Mouse (Mus musculus) megakaryocyte progenitor cell, adult 5-6 weeks (primary cell): ENCODE data around the gene Gm10128. TPM values are rescaled to one million over a fixed set of nuclear protein-coding genes. Genes with fewer than 3 reads are reported as not detected.
"Not testable (repeated sequence)": the region's sequence is repeated elsewhere in the genome, so short reads cannot be mapped to it uniquely, and the experiment has no call there.

Source experiments
- ATAC-seq: replicated peaks from 2 replicates; pipeline ENCODE4 v1.8.0; 2016; ENCODE audit warnings: mild to moderate bottlenecking, moderate TSS enrichment, inconsistent platforms; ENCODE audit not compliant: poor library complexity
- total RNA-seq, 2 experiments: library from RNA; stranded (forward) in 1 of 2; stranded (reverse) in 1 of 2; fragments of 157-497, 149-512 nt in 1 of 2; fragments of 200-1000 nt in 1 of 2; gene quantifications; 2 replicates each; pipeline versions ENCODE4 v1.2.3 to v1.2.4; 2015 to 2017

The Gm10128 gene
- total RNA-seq (2015) (not detected in 2 replicates), total RNA-seq (2017) (not detected in 2 replicates)

GRCm38 (mm10) chr14:7643872-7644271 lies at the start of gene Gm10128:
Gene Gm10128 (minus strand): TSS chr14:7643972.
- ATAC-seq = not testable (repeated sequence)

DNA sequence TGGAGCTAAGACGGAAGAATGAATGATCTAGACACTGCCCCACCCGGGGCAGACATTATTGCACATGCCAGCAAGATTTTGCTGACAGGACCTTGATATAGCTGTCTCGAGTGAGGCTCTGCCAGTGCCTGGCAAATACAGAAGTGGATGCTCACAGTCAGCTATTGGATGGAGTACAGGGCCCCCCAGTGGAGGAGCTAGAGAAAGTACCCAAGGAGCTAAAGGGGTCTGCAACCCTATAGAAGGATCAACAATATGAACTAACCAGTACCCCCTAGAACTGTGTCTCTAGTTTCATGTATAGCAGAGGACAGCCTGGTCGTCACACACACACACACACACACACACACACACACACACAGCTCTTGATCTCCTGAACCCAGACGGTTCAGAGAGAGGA lies 37.4 kb upstream of the Gm10128 start:
- not testable (repeated sequence) for ATAC-seq

DNA sequence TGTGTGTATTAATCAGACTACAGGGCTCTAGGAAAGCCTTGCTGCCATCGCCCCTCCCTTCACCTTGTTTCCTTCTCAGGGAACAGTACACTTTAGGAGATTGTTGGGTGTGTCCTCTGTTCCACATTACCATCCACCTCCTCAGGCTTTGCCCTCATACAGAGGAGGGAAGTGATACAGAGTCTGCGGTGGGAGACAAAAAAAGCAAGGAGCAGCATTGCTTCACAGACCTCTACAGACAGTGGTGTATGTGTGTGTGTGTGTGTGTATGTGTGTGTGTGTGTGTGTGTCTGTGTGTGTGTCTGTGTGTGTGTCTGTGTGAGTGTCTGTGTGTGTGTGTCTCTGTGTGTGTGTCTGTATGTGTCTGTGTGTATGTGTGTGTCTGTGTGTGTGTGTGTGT lies 18.7 kb upstream of the Gm10128 start:
- not testable (repeated sequence) for ATAC-seq

DNA sequence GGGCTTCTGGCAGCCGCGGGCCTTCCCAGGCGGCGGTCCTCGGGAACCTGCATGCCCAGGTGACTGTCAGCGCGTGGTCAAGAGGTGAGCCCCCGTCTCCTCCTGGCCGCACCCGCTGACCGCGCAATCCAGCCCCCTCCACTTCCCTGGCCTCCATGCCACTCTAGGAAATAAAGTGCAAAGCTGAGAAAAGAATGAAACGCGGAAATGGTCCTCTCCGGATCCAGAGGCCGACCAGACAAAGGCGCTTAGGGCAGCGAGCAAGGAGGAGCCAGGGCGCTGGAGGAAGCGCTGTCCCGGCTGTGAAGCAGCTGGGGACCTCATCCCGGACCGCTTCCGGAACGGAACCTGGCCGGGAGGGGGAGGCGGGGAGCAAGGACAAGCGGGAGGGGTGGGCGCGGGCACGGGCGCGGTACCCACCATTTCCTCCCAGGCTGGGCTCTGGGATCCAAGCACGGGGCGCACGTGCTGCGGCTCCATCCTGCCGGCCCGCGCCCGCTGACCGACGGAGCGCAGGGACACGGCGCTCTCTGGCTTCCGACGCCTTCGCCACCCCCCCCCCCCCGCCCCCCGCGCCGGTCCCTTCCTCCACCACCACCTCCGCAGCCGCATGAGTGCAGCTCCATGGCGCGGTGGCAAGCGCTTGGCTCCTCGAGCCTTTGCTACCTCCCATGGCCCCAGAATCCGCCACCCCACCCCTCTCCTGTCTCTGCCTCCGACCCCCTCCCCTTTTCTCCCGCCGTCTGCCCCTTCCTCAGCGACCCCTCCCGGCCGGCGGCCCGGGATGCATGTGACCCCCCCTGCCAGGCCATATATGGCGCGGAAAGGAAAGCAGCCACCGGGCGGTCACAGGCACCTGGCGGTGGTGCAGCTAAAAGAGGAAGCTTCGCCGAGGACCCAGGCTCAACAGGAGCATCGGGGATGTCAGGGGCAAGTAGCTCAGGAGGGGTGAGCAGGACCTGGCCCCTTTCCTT lies 14.6 kb upstream of the Gm10128 start:
- not testable (repeated sequence) for ATAC-seq

DNA sequence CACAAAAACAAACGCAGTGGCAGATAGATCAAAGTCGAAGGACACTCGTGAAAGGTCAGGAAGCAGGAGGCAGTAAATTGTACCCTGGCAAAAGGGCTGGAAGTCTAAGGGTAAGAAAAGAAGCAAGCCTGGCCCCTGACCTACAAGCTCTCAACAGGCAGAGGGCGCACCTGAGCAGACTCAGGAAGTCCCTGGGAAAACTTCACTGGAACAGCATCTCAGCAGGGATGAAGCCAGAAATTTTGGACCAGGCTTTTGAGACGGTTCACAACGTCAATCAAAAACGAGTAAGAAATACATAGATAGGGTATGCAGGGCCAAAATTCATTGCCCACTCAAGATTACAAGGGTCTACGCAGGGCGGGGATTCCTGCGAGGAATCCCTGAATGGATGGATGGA lies 13.7 kb upstream of the Gm10128 start:
- ATAC-seq = not testable (repeated sequence)

GRCm38 (mm10) chr14:7595492-7595891 lies 48.3 kb downstream of the Gm10128 start, which contains the start of gene Gm10338:
Gene Gm10338 (minus strand): TSS chr14:7595592.
- ATAC-seq = not testable (repeated sequence)

Other genes with a start within 250 kb of the Gm10128 start
- not detected in 2 replicates for gene Gm3755, start 193.1 kb downstream of the Gm10128 start, total RNA-seq (2015)
- gene Gm3755, start 193.1 kb downstream of the Gm10128 start, total RNA-seq (2017) = not detected in 2 replicates
- not detected in 2 replicates for gene Gm3752, start 160.2 kb downstream of the Gm10128 start, total RNA-seq (2015)
- gene Gm3752, start 160.2 kb downstream of the Gm10128 start, total RNA-seq (2017) = not detected in 2 replicates
- not detected in 2 replicates for gene Gm3558, start 75.4 kb downstream of the Gm10128 start, total RNA-seq (2015)
- 0.17 TPM in 1 of 2 replicates, not detected in the other for gene Gm3558, start 75.4 kb downstream of the Gm10128 start, total RNA-seq (2017)
- not detected in 2 replicates for gene Gm10338, start 48.4 kb downstream of the Gm10128 start, total RNA-seq (2015)
- not detected in 2 replicates for gene Gm10338, start 48.4 kb downstream of the Gm10128 start, total RNA-seq (2017)
- gene Gm26661, start 147.6 kb upstream of the Gm10128 start, total RNA-seq (2015) = not detected in 2 replicates
- not detected in 2 replicates for gene Gm26661, start 147.6 kb upstream of the Gm10128 start, total RNA-seq (2017)
- 16.1 and 16.9 TPM in 2 replicates for gene Flnb, start 174.0 kb upstream of the Gm10128 start, total RNA-seq (2015)
- 16.7 and 17.1 TPM in 2 replicates for gene Flnb, start 174.0 kb upstream of the Gm10128 start, total RNA-seq (2017)